Mouse (Mus musculus): Measurements from ENCODE around the gene Usp2.

The Usp2 gene

GRCm38 (mm10) chr9:44119948-44120465, 53.2 kb downstream of the Usp2 start:
- DNase-seq (ENCODE audit: low read depth, low spot score), result peak; percentile 55

- no peak for DNase-seq (ENCODE audit: low read depth, low spot score)
Measured at GRCm38 (mm10) chr9:44124317-44124716, 57.5 kb downstream of the Usp2 start.

GRCm38 (mm10) chr9:44125026-44125425, 58.2 kb downstream of the Usp2 start:
- no peak for DNase-seq (ENCODE audit: low read depth, low spot score)

- peak; percentile 96 for DNase-seq (ENCODE audit: low read depth, low spot score)
Measured at GRCm38 (mm10) chr9:44125546-44126428, 59.0 kb downstream of the Usp2 start.

- no peak for DNase-seq (ENCODE audit: low read depth, low spot score)
Measured at GRCm38 (mm10) chr9:44126746-44127145, 59.9 kb downstream of the Usp2 start.

GRCm38 (mm10) chr9:44127351-44127801, 60.6 kb downstream of the Usp2 start:
- DNase-seq (ENCODE audit: low read depth, low spot score), result no peak

GRCm38 (mm10) chr9:44129633-44130032, 62.8 kb downstream of the Usp2 start:
- no peak for DNase-seq (ENCODE audit: low read depth, low spot score)

- peak; percentile 66 for DNase-seq (ENCODE audit: low read depth, low spot score)
Measured at GRCm38 (mm10) chr9:44130034-44130433, 63.2 kb downstream of the Usp2 start.

GRCm38 (mm10) chr9:44130581-44131275, 63.9 kb downstream of the Usp2 start:
- DNase-seq (ENCODE audit: low read depth, low spot score), result peak; percentile 88

- DNase-seq (ENCODE audit: low read depth, low spot score), result no peak
Measured at GRCm38 (mm10) chr9:44131276-44131590, 64.4 kb downstream of the Usp2 start.

- no peak for DNase-seq (ENCODE audit: low read depth, low spot score)
Measured at GRCm38 (mm10) chr9:44132200-44132599, 65.4 kb downstream of the Usp2 start.

- peak; percentile 56 for DNase-seq (ENCODE audit: low read depth, low spot score)
Measured at GRCm38 (mm10) chr9:44133287-44133686, 66.5 kb downstream of the Usp2 start.

- peak; percentile 73 for DNase-seq (ENCODE audit: low read depth, low spot score)
Measured at GRCm38 (mm10) chr9:44134101-44134850, 67.5 kb downstream of the Usp2 start, which contains the start of gene Mcam. Gene Mcam (plus strand): TSS chr9:44134469.

- DNase-seq (ENCODE audit: low read depth, low spot score), result peak; percentile 34
Measured at GRCm38 (mm10) chr9:44134851-44135730, 68.3 kb downstream of the Usp2 start.

- peak; percentile 52 for DNase-seq (ENCODE audit: low read depth, low spot score)
Measured at GRCm38 (mm10) chr9:44135731-44136411, 69.0 kb downstream of the Usp2 start.

GRCm38 (mm10) chr9:44137846-44138245, 71.0 kb downstream of the Usp2 start:
- no peak for DNase-seq (ENCODE audit: low read depth, low spot score)

- no peak for DNase-seq (ENCODE audit: low read depth, low spot score)
Measured at GRCm38 (mm10) chr9:44141951-44142350, 75.1 kb downstream of the Usp2 start.

GRCm38 (mm10) chr9:44143421-44143820, 76.6 kb downstream of the Usp2 start:
- no peak for DNase-seq (ENCODE audit: low read depth, low spot score)

- DNase-seq (ENCODE audit: low read depth, low spot score), result peak; percentile 81
Measured at GRCm38 (mm10) chr9:44144023-44144717, 77.3 kb downstream of the Usp2 start.

- DNase-seq (ENCODE audit: low read depth, low spot score), result peak; percentile 81
Measured at GRCm38 (mm10) chr9:44144718-44145060, 77.9 kb downstream of the Usp2 start.

Data from brain, adult 2 months (tissue).